In genomic region chr13:34786634-34787033, GRCm38 (mm10) we compare ENCODE assay signal across 16 mouse cellular contexts. TPM values are rescaled to one million over a fixed set of nuclear protein-coding genes. Genes with fewer than 3 reads are reported as not detected.
"Had no signal": no experiment of that assay in that cellular context is flagged by ENCODE, and none has a peak within 500 bp of the region (broad histone marks: within the 10 kb centered on the region; RNA-seq: fewer than 3 reads in every experiment).

No protein-coding gene starts in this region.

- H3K4me2 ChIP-seq: limb, embryonic 12.5 days; midbrain, embryonic 13.5 days; neural tube, embryonic 15.5 days had no signal

- H3K36me3 ChIP-seq: limb, embryonic 12.5 days; midbrain, embryonic 13.5 days; neural tube, embryonic 15.5 days had no signal

- H3K4me1 ChIP-seq: limb, embryonic 12.5 days; midbrain, embryonic 13.5 days; neural tube, embryonic 15.5 days had no signal

- H3K9me3 ChIP-seq: limb, embryonic 12.5 days; midbrain, embryonic 13.5 days; neural tube, embryonic 15.5 days had no signal

- ATAC-seq: midbrain, embryonic 13.5 days had no signal

- H3K27ac ChIP-seq: kidney, postnatal 0 days; limb, embryonic 12.5 days; midbrain, embryonic 13.5 days; neural tube, embryonic 15.5 days; stomach, postnatal 0 days had no signal

- H3K9ac ChIP-seq: limb, embryonic 12.5 days; midbrain, embryonic 13.5 days; neural tube, embryonic 15.5 days had no signal

- H3K27me3 ChIP-seq: limb, embryonic 12.5 days; midbrain, embryonic 13.5 days; neural tube, embryonic 15.5 days had no signal

- DNase-seq: kidney, adult 11 months; kidney, adult 9 months; kidney, postnatal 4 days; thymus, postnatal 4 days had no signal

- H3K4me3 ChIP-seq: layer of hippocampus, adult 2 months; limb, embryonic 12.5 days; midbrain, embryonic 13.5 days; myocyte; neural tube, embryonic 15.5 days had no signal

RNA-seq across cellular contexts. Expression of gene Fam50b, which starts 52.0 kb away (rescaled TPM):
- total RNA-seq: layer of hippocampus, adult 2 months; layer of hippocampus, postnatal 10 days; left cerebral cortex, postnatal 36 days; liver, adult 2 months had no signal
- polyA plus RNA-seq: kidney, postnatal 0 days; limb, embryonic 12.5 days; lung, embryonic 16.5 days; midbrain, embryonic 13.5 days; myocyte; neural tube, embryonic 11.5 days; neural tube, embryonic 15.5 days had no signal
